Mouse (Mus musculus) kidney, postnatal 10 days (tissue): ENCODE data around the gene Atp6v0c.

Source experiments
- DNase-seq: peaks from one replicate; pipeline ENCODE4 v3.0.0; 2021; ENCODE audit warnings: mixed read lengths

Gene Atp6v0c

GRCm38 (mm10) chr17:24169317-24170065 is at the start of gene Atp6v0c:
Gene Atp6v0c (minus strand): TSS chr17:24169702.
- DNase-seq: peak; percentile 97

- peak; percentile 36 for DNase-seq
Observed at GRCm38 (mm10) chr17:24216836-24217235, 47.3 kb upstream of the Atp6v0c start.

GRCm38 (mm10) chr17:24213186-24213585 is 43.7 kb upstream of the Atp6v0c start:
- DNase-seq: no peak

GRCm38 (mm10) chr17:24212441-24213018 is 43.0 kb upstream of the Atp6v0c start:
- no peak for DNase-seq

- DNase-seq: peak; percentile 62
Observed at GRCm38 (mm10) chr17:24211631-24212440, 42.3 kb upstream of the Atp6v0c start.

- DNase-seq: no peak
Observed at GRCm38 (mm10) chr17:24210591-24210990, 41.1 kb upstream of the Atp6v0c start.

- no peak for DNase-seq
Observed at GRCm38 (mm10) chr17:24209916-24210240, 40.4 kb upstream of the Atp6v0c start.

GRCm38 (mm10) chr17:24209043-24209915 is 39.8 kb upstream of the Atp6v0c start, which contains the start of gene Ntn3:
Gene Ntn3 (minus strand): TSS chr17:24209531.
- peak; percentile 77 for DNase-seq

- peak; percentile 55 for DNase-seq
Observed at GRCm38 (mm10) chr17:24208641-24209042, 39.1 kb upstream of the Atp6v0c start.

- DNase-seq: no peak
Observed at GRCm38 (mm10) chr17:24207768-24208640, 38.5 kb upstream of the Atp6v0c start.

GRCm38 (mm10) chr17:24206451-24207351 is 37.2 kb upstream of the Atp6v0c start:
- peak; percentile 78 for DNase-seq

GRCm38 (mm10) chr17:24205908-24206361 is 36.4 kb upstream of the Atp6v0c start:
- peak; percentile 76 for DNase-seq

GRCm38 (mm10) chr17:24205284-24205888 is 35.9 kb upstream of the Atp6v0c start, which contains the start of gene Tbc1d24:
Gene Tbc1d24 (minus strand): TSS chr17:24205562.
- peak; percentile 96 for DNase-seq

GRCm38 (mm10) chr17:24204846-24205245 is 35.3 kb upstream of the Atp6v0c start:
- no peak for DNase-seq

GRCm38 (mm10) chr17:24203611-24204534 is 34.4 kb upstream of the Atp6v0c start:
- no peak for DNase-seq

- DNase-seq: no peak
Observed at GRCm38 (mm10) chr17:24203068-24203467, 33.6 kb upstream of the Atp6v0c start.

- DNase-seq: no peak
Observed at GRCm38 (mm10) chr17:24201092-24201491, 31.6 kb upstream of the Atp6v0c start.

GRCm38 (mm10) chr17:24199741-24200140 is 30.2 kb upstream of the Atp6v0c start:
- no peak for DNase-seq

- no peak for DNase-seq
Observed at GRCm38 (mm10) chr17:24199252-24199651, 29.8 kb upstream of the Atp6v0c start.
